Mouse (Mus musculus): ENCODE results near the gene Wdr24. TPM values are rescaled to one million over a fixed set of nuclear protein-coding genes. Genes with fewer than 3 reads are reported as not detected.
"Not testable (repeated sequence)": the region's sequence is repeated elsewhere in the genome, so short reads cannot be mapped to it uniquely, and the experiment has no call there.

The Wdr24 gene
- polyA plus RNA-seq, 1 experiment, result 47.0 TPM

DNA sequence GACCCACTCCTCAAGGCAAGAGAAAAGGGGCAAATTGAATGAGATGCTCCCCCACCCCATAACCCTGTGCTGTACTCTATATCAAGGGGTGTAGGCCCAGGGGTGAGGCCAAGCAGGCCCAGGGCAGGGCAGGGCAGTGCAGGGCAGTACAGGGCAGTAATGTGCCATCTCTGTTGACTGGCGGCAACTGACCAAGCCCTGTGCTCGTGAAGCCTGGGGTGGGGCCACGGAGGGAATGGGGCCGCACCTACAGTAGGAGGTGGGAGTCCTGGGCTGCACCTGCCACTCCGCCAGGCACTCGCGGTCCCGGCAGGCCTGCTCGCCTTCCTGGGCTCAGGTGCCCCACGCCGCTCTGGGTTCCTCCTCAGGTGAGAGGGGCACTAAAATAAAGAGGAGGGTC is 41.9 kb downstream of the Wdr24 start:
- TF ChIP-seq POLR2A (IDR thresholded peaks at IDR 0.05; ENCODE audit: borderline replicate concordance, extremely low read depth, insufficient read depth, insufficient read length, poor library complexity, severe bottlenecking) (no peak), CTCF (IDR thresholded peaks at IDR 0.05; ENCODE audit: borderline replicate concordance, extremely low read depth, insufficient read depth, insufficient read length) (no peak)
- DNase-seq (ENCODE audit: low read depth), result no peak

DNA sequence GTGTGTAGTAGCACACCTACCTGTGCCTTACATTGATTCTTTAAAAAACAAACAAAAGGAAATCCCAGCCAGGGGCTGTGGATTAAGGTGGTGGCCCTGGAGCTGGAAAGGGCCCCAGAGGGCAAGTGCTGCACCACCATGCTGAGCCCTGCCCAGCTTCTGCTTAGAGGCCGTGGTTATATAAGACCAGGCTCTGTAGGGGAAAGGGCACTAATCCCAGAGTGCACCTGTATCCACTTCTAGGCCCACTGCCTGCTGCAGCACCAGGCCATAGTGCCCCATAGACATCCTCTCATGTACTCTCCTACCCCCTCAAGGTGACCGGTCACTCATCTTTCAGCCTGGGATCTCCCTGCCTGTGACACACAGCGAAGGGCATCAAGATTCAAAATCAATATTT is 42.7 kb downstream of the Wdr24 start:
- no peak for DNase-seq (ENCODE audit: low read depth)
- TF ChIP-seq POLR2A (IDR thresholded peaks at IDR 0.05; ENCODE audit: borderline replicate concordance, extremely low read depth, insufficient read depth, insufficient read length, poor library complexity, severe bottlenecking) (no peak), CTCF (IDR thresholded peaks at IDR 0.05; ENCODE audit: borderline replicate concordance, extremely low read depth, insufficient read depth, insufficient read length) (no peak)

DNA sequence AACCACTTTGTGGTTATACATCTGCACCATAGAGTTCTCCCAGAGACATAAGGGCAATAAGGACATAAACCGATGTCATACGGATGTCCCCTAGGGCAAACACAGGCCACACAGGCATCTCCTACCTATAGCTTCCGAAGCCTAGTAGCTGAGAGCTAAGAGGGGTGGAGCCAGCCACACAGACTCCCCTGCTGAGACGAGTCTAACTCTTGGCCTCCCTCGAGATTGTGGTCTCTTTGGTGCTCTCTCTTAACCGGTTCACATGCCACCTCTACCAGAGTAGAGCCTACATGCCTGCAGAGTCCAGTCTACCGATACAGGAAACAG is 44.0 kb downstream of the Wdr24 start:
- no peak for TF ChIP-seq CTCF (IDR thresholded peaks at IDR 0.05; ENCODE audit: borderline replicate concordance, extremely low read depth, insufficient read depth, insufficient read length)
- no peak for TF ChIP-seq POLR2A (IDR thresholded peaks at IDR 0.05; ENCODE audit: borderline replicate concordance, extremely low read depth, insufficient read depth, insufficient read length, poor library complexity, severe bottlenecking)
- DNase-seq (ENCODE audit: low read depth), result no peak

DNA sequence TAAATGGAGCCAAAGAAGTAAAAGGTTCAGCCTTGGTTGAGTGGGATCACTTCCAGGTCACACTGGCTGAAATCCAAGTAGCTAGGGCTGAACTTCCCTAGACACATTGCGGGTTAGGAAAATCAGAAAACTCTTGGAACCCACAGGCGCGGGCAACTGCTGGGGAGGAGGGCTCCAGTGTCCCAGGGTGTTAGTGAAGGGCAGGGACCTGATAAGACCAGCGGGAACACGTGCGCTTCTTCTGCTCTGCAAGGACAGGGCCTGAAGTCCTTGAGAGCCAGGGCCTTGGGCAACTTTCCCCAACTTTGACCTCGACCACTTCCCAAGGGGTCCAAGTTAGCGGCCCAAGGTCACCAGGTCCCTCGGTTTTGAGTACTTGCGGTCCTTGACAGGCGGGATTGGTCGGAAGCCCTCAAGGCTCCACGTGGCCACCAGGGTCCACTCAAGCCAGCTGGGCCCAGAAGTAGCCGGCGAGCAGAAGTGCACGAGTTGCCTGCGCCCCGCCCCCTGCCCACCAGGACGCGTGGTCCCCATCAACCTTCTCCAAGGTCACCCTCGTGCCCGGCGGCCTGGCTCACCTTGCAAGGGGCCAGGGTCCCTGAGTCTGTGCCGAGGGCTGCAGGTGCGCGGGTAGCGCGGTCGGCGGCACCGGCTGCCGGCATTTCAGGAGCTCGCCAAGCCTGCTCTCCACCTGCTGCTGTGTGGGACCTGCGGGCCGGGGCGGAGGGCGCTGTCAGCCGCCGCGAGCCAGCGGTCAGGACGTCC is 44.6 kb downstream of the Wdr24 start:
- no peak for DNase-seq (ENCODE audit: low read depth)
- TF ChIP-seq CTCF (IDR thresholded peaks at IDR 0.05; ENCODE audit: borderline replicate concordance, extremely low read depth, insufficient read depth, insufficient read length) (no peak), POLR2A (IDR thresholded peaks at IDR 0.05; ENCODE audit: borderline replicate concordance, extremely low read depth, insufficient read depth, insufficient read length, poor library complexity, severe bottlenecking) (no peak)

DNA sequence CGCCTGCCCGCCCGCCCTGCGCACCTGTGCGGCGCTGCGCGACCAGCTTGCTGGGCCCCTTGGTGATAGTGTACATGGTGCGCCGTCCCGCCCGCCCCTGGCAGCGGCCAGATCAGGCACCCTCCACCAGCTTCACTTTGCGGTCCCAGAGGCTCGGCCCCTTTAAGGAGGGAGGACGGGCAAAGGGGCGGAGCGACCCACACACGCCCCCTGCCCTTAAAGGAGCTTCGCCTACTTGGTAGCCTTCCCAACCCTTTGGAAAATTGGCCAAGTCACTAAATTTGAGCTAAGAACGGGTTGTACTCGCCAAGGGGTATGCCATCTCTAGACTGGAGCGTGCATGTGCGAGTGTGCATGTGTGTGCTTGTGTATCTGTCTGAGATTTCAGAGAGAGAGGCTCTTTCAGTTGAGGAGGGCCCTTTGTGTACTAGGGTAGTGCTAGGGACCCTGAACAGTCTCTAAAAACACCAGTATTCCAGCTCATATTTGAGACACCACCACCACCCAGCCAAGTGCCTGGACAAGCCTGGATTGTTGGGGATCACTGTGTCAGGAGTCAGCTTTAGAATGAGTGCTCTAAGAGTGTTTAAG is 45.3 kb downstream of the Wdr24 start, which contains the start of gene Mcrip2:
Gene Mcrip2, minus strand, starts transcription at position 164 of the 591 bp plus-strand sequence.
- DNase-seq (ENCODE audit: low read depth), result peak; percentile 92
- TF ChIP-seq CTCF (IDR thresholded peaks at IDR 0.05; ENCODE audit: borderline replicate concordance, extremely low read depth, insufficient read depth, insufficient read length) (no peak), POLR2A (IDR thresholded peaks at IDR 0.05; ENCODE audit: borderline replicate concordance, extremely low read depth, insufficient read depth, insufficient read length, poor library complexity, severe bottlenecking) (0 out of 2 replicates have a peak, but pooled peaks have one; percentile 18)

DNA sequence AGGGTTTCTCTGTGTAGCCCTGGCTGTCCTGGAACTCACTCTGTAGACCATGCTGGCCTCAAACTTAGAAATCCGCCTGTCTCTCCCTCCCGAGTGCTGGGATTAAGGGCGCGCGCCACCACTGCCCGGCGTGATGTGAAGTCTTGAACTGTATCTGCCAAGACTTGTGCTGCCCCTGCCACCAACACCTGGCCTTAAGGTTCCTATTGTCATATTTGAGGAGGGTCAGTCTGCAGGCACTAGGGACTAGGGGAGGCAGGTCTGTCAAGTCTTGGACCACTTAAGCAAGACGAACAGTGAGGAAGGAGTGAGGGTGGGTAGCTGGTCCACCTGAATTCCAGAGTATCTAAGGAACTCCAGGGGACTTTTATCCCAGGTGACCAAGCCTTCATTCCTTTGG is 46.1 kb downstream of the Wdr24 start:
- no peak for DNase-seq (ENCODE audit: low read depth)
- TF ChIP-seq CTCF (IDR thresholded peaks at IDR 0.05; ENCODE audit: borderline replicate concordance, extremely low read depth, insufficient read depth, insufficient read length) (no peak), POLR2A (IDR thresholded peaks at IDR 0.05; ENCODE audit: borderline replicate concordance, extremely low read depth, insufficient read depth, insufficient read length, poor library complexity, severe bottlenecking) (no peak)

DNA sequence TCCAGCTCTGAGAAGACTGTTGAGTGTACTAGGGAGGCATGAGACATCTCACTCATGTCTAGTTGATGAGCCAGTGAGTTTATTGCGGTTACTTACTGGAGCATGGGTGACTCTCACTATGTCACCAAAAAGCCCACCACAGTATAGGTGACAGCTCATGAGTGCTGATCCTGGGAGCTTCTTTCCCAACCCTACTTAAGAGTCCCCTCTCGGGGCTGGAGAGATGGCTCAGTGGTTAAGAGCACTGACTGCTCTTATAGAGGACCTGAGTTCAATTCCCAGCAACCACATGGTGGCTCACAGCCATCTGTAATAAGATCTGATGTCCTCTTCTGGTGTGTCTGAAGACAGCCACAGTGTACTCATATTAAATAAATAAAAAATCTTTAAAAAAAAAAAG is 46.5 kb downstream of the Wdr24 start:
- TF ChIP-seq POLR2A (IDR thresholded peaks at IDR 0.05; ENCODE audit: borderline replicate concordance, extremely low read depth, insufficient read depth, insufficient read length, poor library complexity, severe bottlenecking) (no peak), CTCF (IDR thresholded peaks at IDR 0.05; ENCODE audit: borderline replicate concordance, extremely low read depth, insufficient read depth, insufficient read length) (no peak)
- DNase-seq (ENCODE audit: low read depth), result no peak

DNA sequence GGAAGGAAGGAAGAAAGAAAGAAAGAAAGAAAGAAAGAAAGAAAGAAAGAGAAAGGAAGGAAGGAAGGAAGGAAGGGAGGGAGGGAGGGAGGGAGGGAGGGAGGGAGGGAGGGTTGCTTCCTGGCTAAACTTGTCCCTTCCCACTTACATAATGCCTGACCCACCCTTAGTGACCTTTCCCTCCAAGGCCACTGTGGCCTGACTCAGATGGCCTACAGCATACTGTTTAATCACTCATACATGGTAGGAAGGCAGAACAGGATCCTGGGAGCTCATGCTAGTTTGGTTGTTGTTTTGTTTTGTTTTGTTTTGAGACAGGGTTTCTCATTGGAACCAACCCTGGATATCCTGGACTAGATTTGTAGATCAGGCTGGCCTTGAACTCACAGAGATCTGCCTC is 48.1 kb downstream of the Wdr24 start:
- DNase-seq (ENCODE audit: low read depth), result not testable (repeated sequence)

DNA sequence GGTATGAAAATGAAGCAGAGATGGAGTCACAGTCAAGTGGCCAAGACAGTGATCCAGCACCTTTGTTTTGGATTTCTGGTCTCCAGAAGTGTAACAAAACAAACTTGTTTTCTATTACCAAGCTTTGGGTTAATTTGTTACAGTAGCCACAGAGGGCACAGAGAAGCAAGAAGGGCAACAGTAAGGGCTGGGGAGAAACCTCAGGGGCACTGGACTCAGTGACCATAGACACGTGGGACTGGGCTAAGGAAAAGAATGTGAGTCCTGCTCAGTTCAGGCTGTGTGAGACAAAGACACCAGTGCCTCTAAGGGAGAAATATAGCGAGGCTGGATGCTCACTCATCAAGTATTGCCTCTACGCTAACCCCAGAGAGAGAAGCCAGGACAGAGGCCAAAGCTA is 49.2 kb downstream of the Wdr24 start:
- DNase-seq (ENCODE audit: low read depth), result no peak
- TF ChIP-seq POLR2A (IDR thresholded peaks at IDR 0.05; ENCODE audit: borderline replicate concordance, extremely low read depth, insufficient read depth, insufficient read length, poor library complexity, severe bottlenecking) (no peak), CTCF (IDR thresholded peaks at IDR 0.05; ENCODE audit: borderline replicate concordance, extremely low read depth, insufficient read depth, insufficient read length) (no peak)

DNA sequence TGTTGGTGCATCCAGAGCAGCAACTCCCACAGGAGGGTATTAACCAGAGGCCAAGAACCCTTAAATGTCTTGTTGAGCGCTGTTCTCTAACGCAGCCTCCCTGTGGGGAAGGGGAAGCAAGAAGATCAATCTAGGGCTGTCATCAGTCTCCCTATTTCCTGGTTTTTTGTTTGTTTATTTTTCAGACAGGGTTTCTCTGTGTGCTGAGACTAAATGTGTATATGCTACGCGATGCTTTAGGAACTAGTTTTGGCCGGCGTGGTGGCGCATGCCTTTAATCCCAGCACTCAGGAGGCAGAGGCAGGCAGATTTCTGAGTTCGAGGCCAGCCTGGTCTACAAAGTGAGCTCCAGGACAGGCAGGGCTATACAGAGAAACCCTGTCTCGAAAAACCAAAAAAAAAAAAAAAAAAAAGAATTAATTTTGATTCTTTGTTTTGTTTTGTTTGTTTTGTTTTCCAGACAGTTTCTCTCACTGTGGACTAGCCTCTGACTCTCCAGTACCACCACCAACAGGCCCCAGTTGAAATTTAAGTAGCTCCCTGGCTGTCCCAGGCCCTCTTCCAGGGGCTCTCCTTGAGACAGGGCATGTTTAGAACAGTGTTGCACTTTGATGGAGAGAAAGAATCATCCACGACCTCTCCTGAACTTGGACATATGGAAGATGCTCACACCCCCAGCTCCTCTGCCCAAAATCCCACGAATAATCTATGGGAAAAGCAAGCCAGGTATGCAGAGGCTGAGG is 50.1 kb downstream of the Wdr24 start:
- TF ChIP-seq CTCF (IDR thresholded peaks at IDR 0.05; ENCODE audit: borderline replicate concordance, extremely low read depth, insufficient read depth, insufficient read length) (no peak), POLR2A (IDR thresholded peaks at IDR 0.05; ENCODE audit: borderline replicate concordance, extremely low read depth, insufficient read depth, insufficient read length, poor library complexity, severe bottlenecking) (no peak)

DNA sequence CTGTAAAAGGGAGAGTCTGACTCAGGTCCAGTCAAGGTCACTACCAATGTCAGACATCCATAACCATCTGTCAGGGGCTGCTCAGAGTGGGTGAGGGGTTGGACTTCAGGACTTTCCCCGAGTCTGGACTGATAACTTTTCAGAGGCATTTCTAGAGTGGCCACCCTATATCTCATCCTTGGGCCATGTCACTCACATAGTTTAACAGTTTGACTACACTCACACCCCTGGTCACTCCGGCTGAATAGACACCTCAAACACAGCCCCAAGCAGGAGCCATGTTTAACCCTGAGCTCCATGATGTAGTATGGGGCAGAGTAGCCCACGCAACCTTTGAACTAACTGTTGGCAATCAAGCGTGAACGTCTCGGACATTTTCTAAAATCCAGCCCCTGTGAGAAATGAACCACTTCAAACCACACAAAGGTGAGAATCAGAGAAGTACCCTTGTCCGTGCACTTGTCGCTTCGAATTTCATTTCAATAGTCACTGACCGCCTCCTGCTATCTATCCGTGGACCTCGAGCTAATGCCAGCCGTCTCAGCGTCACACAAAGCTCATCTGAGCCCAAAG is 50.8 kb downstream of the Wdr24 start:
- DNase-seq (ENCODE audit: low read depth), result no peak
- TF ChIP-seq POLR2A (IDR thresholded peaks at IDR 0.05; ENCODE audit: borderline replicate concordance, extremely low read depth, insufficient read depth, insufficient read length, poor library complexity, severe bottlenecking) (no peak), CTCF (IDR thresholded peaks at IDR 0.05; ENCODE audit: borderline replicate concordance, extremely low read depth, insufficient read depth, insufficient read length) (no peak)

More for the DNA sequence above, 50.1 kb downstream of the Wdr24 start:
- DNase-seq (ENCODE audit: low read depth), result no peak

Data from brain, embryonic 14.5 days (tissue).